Mouse (Mus musculus) urinary bladder, adult 18-20 months (tissue): Measurements from ENCODE around the gene Defb29.

ENCODE experiments used
- DNase-seq, 2 experiments: peaks; one replicate each; pipeline ENCODE4 v3.0.0; 2022; ENCODE audit warnings: low spot score in 2 of 2, mixed read lengths in 2 of 2

Defb29 gene

DNA sequence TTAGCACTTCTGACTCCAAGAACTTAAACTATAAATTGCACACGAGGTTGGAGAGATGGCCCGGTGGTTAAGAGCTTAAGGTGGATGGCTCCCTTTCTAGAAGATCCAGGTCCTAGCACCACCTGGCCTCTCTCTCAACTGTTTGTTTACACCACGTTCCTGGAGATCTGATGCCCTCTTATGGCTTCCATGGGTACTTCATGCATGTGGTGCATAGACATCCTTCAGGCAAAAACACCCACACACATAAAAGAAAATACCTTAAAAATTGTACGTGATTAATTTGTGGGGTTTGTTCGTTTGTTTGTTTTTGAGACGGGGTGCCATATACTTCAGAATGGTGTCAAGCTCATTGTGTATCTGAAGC is 39.1 kb downstream of the Defb29 start:
- DNase-seq: no peak

DNA sequence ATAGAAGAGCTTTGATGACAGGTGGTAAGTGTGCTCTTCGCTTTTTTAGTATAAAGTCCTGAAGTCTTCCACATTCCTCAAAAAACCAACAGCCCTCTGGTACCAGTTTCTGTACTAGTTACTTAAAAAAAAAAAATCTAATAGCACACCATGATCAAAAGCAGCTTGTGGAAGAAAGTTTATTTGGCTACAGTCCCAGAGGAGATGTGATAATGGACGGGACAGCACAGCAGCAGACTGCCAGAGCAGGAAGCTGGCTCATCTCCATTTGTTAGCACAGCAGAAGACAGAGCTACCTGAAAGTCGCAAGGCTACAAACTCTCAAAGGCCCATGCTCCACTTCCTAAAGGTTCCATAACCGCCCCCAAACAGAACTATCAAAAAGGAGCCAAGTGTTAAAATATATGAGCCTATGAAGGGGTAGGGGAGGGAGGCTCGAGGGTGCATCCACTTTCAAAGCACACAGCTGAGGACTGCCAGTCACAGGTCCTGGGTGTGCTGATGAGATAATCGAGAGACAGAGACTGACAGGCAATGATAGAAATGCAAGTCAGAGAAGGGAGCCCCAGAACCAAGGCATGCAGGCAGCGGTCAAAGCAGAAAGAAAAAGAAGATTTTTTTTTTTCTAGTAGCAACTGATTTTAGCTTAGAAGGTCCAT is 39.6 kb downstream of the Defb29 start:
- DNase-seq: no peak

DNA sequence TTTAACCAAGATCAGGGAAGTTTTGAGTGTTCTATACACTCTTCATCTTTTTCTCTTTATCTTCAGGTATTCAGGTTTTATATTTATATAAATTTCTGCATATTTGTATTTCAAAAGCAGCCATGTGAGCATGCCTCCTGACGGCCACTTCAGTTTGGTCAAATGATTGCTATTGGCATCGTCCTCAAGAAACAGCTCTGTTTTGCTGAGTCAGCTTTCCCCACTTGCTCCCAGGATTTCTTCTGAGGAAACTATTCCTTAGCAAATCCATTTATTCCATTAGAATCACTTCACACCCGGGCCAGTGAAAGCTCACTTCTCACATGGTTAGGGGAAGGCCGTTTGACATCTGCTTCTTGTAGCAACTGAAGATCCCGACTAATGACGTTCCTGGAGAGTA is 41.9 kb downstream of the Defb29 start:
- DNase-seq: no peak

DNA sequence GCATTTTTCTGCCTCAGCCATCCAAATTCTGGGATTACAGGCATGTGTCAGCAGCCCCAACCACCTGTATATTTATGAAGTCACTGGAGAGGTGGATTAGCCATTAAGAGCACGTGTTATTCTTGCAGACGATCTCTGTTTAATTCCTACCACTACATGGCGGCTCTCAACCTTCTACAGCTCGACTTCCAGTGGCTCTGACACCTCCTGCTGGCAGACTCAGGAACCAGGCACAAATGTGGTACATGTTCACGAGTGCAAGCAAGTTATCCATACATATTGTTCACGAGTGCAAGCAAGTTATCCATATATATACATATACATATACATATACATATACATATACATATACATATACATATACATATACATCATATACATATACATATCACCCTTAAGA is 46.7 kb downstream of the Defb29 start:
- no peak for DNase-seq

DNA sequence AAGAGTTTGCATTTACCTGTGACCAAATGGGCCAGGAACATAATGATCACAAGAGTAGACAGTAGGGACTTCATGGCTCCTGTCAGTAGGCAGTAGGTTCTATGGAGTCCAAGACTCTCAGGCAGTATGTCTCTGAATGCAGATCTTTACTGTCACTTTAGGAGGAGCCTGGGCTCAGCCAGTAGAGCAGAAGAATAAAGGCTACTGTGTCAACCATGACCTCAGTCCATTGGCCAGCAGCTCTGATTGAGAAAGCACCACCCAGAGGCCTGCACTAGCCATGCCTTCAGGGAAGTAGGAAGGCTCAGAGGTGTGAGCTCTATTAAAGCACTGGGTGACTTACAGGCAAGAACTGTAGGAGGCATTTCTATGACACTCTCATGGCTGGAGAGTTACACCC is 49.9 kb downstream of the Defb29 start, which contains the start of gene Defb22:
Gene Defb22 (minus strand): TSS at position 101 of the 400 bp plus-strand sequence.
- DNase-seq: no peak
